Mouse (Mus musculus) gastrocnemius, adult 2 months (tissue): Measurements from ENCODE around the gene Gpr15. TPM values are rescaled to one million over a fixed set of nuclear protein-coding genes. Genes with fewer than 3 reads are reported as not detected.

Experiments used
- DNase-seq: peaks from one replicate; pipeline ENCODE4 v3.0.0; 2022
- H3K27ac ChIP-seq: fragments of 200-600 bp; 2 replicates; pipeline ENCODE4 v1.8.1; 2022; ENCODE audit warnings: mild to moderate bottlenecking
- H3K4me3 ChIP-seq: fragments of 200-600 bp; 2 replicates; pipeline ENCODE4 v1.8.1; 2022; ENCODE audit warnings: mild to moderate bottlenecking, moderate library complexity
- CTCF ChIP-seq: fragments of 200-600 bp; IDR thresholded peaks from 2 replicates; pipeline ENCODE4 v1.8.1; 2022; ENCODE audit warnings: antibody characterized with exemption, mild to moderate bottlenecking, moderate library complexity
- intact Hi-C: fragments of 180-260 bp; cut with DNase I; formaldehyde crosslinking; loops from one replicate; pipeline ENCODE4 v1.15.1; 2025
- microRNA-seq: library from miRNA; unstranded; fragments of <30 nt; microRNA quantifications from one replicate; pipeline ENCODE4 v1.2.0, GENCODE M21; 2021
- total RNA-seq, 2 experiments: library from RNA; stranded (reverse); gene quantifications; 2 replicates each; pipeline ENCODE4 v1.2.3; 2021

Gpr15 gene
- total RNA-seq, 2 experiments from 2014 or later = not detected

- intact Hi-C loops = no loop called here
- Histone ChIP-seq H3K27ac (no peak overlapping the region), H3K4me3 (no peak overlapping the region)
- no peak for DNase-seq
- no peak for TF ChIP-seq CTCF
Measured at GRCm38 (mm10) chr16:58676156-58676555, 42.7 kb downstream of the Gpr15 start.

DNA sequence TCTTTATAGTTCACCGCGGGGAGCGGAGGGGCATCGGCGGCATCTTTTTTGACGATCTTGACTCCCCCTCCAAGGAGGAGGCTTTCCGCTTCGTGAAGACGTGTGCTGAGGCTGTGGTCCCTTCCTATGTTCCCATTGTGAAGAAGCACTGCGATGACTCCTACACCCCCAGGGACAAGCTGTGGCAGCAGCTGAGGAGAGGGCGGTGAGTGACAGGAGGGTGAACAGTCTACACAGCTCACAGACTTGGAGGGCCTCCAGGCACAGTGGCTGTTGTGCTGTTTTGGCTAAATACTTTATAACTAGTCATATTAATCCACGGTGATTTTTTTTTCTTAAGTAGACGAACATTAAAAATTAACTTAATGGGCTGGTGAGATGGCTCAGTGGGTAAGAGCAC is 43.6 kb downstream of the Gpr15 start:
- Histone ChIP-seq H3K4me3 (no peak overlapping the region), H3K27ac (no peak overlapping the region)
- TF ChIP-seq CTCF = no peak
- DNase-seq = no peak
- intact Hi-C loops = no loop called here

GRCm38 (mm10) chr16:58673811-58674410 is 45.0 kb downstream of the Gpr15 start:
- intact Hi-C loops = no loop called here
- TF ChIP-seq CTCF = no peak
- H3K4me3 ChIP-seq = no peak overlapping the region
- H3K27ac ChIP-seq = no peak overlapping the region
- no peak for DNase-seq

GRCm38 (mm10) chr16:58672396-58672795 is 46.5 kb downstream of the Gpr15 start:
- Histone ChIP-seq H3K27ac (no peak overlapping the region), H3K4me3 (no peak overlapping the region)
- no peak for DNase-seq
- intact Hi-C loops = no loop called here
- no peak for TF ChIP-seq CTCF

- H3K4me3 ChIP-seq = peak overlapping the region; percentile 92
Measured at GRCm38 (mm10) chr16:58671212-58671985, 47.5 kb downstream of the Gpr15 start.

DNA sequence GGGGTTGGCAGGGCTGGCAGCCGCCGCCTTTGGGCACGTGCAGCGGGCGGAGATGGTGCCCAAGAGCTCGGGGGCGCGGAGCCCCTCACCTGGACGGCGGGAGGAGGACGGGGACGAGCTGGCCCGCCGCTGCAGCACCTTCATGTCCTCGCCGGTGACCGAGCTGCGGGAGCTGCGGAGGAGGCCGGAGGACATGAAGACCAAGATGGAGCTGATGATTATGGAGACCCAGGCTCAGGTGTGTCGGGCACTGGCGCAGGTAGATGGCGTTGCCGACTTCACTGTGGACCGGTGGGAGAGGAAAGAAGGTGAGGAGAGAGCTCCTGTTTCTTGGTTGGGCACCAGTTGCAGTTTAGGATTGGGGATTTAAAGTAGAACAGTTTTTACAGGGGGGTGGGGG is 48.2 kb downstream of the Gpr15 start:
- Histone ChIP-seq H3K4me3 (peak overlapping the region; percentile 92), H3K27ac (peak overlapping the region; percentile 96)
- no peak for TF ChIP-seq CTCF
- intact Hi-C loops = loop anchor here (2.0 kb wide), 1 partner anchor 58 kb away; no protein-coding TSS in a partner anchor
- DNase-seq = no peak

More at GRCm38 (mm10) chr16:58671212-58671985, 47.5 kb downstream of the Gpr15 start:
- TF ChIP-seq CTCF = no peak
- intact Hi-C loops = loop anchor here (2.0 kb wide), 1 partner anchor 57 kb away; no protein-coding TSS in a partner anchor
- DNase-seq = no peak
- H3K27ac ChIP-seq = no peak overlapping the region

DNA sequence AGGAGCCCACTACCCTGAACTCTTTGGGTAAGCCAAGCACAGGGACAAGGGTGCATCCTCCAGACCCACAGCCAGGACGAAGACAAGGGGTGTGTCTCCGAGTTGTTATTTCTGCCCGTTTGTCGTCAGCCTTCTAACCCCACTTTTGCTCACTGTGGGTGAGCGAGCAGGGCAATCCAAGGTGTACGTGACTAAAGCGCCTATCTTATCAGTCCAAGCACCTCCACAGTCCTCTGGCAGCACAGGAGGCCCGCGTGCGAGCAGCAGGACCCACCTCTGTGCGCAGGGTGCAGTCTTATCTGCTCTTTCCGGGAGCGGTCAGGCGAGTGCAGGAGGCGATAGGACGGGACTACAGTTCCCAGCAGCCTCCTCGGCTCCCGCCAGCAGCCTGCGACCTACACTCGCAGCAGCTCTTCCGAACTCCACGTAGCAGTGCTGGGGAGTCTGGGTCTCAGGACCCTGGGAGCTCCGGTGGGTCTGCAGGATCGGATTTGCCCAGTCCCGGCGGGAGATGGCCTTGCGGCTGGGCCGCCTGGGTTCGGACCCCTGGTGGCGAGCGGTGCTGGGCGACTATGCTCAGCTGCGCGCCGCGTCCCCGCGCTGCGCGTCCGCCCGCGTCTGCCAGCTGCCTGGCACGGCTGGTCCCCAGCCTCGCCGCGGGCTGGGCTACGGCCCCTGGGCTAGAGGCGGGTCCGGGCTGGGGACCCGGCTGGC is 48.8 kb downstream of the Gpr15 start, which contains the start of gene Cpox:
Gene Cpox (plus strand): TSS at position 376 of the 714 bp plus-strand sequence.
- DNase-seq = peak; percentile 87
- H3K27ac ChIP-seq = peak within 1 kb of the TSS; percentile 96
- intact Hi-C loops = loop anchor here (2.0 kb wide), 1 partner anchor 59 kb away; no protein-coding TSS in a partner anchor
- H3K4me3 ChIP-seq = peak within 1 kb of the TSS; percentile 92
- peak; percentile 48 for TF ChIP-seq CTCF

DNA sequence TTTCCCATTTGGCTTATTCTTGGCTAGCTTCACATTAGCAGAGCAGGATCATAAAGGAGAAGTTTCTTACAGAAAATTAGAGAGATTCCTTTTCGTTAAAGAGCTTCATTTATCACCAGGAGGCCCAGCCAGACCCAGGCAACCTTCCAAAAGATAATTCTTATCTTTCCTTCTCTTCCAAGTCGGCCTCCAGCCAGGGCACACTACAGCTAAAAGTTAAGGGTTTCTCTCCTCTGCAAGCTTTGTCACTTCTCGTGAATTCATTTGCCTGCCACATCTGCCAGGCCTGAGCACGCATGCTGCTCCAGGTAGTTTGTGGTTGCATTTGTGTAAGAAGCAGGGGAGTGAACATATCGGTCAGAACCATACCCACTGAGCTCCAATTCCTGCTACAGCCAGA is 49.6 kb downstream of the Gpr15 start:
- DNase-seq = no peak
- TF ChIP-seq CTCF = no peak
- Histone ChIP-seq H3K4me3 (no peak overlapping the region; the same call in 1 of the 2 replicates), H3K27ac (no peak overlapping the region)
- intact Hi-C loops = no loop called here

DNA sequence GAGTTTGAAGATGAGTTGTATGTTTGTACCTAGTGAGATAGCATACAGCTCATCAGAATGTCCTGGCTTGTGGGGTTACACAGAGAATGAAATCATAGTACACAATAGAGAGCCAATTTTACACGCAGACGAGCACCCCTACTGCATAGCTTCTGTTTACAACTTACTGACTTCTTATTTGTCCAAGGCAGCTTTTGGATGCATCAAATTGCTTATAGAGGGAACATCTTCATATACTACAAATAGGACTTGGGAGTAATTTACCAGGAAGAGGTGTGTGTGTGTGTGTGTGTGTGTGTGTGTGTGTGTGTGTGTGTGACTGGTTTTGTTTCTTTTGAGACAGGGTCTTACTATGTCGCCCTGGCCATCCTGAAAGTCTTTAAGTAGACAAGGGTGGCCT is 50.3 kb downstream of the Gpr15 start:
- TF ChIP-seq CTCF = no peak
- H3K27ac ChIP-seq = no peak overlapping the region
- intact Hi-C loops = no loop called here
- no peak for DNase-seq
- no peak overlapping the region for H3K4me3 ChIP-seq

Small RNAs within 50 kb of the gene (microRNA-seq; reads per million reads assigned to microRNA genes)
- not detected for gene Gm27564

Other genes with a start within 250 kb of the Gpr15 start
- 100 to 1,000 TPM; 140 to 170 TPM for gene St3gal6, start 194.8 kb downstream of the Gpr15 start, total RNA-seq
- gene Gm813, start 102.1 kb downstream of the Gpr15 start, total RNA-seq = not detected
- gene E330017A01Rik, start 80.3 kb downstream of the Gpr15 start, total RNA-seq = not detected
- 10 to 100 TPM; 20.2 to 25.4 TPM for gene Cpox, start 48.8 kb downstream of the Gpr15 start, total RNA-seq
- 10 to 100 TPM; 64.8 to 82.8 TPM for gene Cldnd1, start 8.8 kb upstream of the Gpr15 start, total RNA-seq
- not detected for gene Olfr172, start 44.1 kb upstream of the Gpr15 start, total RNA-seq
- not detected for gene Olfr173, start 81.2 kb upstream of the Gpr15 start, total RNA-seq
- not detected for gene Olfr175-ps1, start 107.7 kb upstream of the Gpr15 start, total RNA-seq
- gene Olfr177, start 155.7 kb upstream of the Gpr15 start, total RNA-seq = not detected
- not detected for gene Olfr178, start 173.0 kb upstream of the Gpr15 start, total RNA-seq
- gene Olfr181, start 209.7 kb upstream of the Gpr15 start, total RNA-seq = not detected
- gene Olfr180, start 210.3 kb upstream of the Gpr15 start, total RNA-seq = not detected